Mouse (Mus musculus): ENCODE results near the gene Rab3c. TPM values are rescaled to one million over a fixed set of nuclear protein-coding genes. Genes with fewer than 3 reads are reported as not detected.

Gene Rab3c
- polyA plus RNA-seq, 1 experiment from 2014 or later = 211 TPM

DNA sequence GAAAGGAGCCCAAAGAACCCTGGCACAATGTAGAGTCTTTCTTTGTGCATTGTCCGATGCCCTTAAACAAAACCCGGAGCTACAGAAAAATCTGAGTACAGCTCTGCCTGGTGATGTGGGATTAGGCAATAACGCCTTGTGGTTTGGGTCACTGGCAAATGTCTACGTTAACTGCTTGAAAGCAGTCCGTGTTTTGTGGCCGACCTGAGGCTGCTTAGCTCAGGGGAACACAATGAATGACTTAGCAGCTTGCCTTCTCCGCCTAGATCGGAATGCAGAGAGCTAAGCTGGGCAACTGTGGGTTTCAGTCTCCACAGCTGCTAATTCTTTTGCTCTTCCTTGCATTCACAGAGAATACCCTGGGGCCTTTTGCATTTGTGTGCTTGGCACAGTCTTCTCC is 226.3 kb downstream of the Rab3c start:
- no peak overlapping the region for H3K4me3 ChIP-seq (ENCODE audit: low read depth, low read length)
- no peaks in the 10 kb centered on the region for H3K4me1 ChIP-seq (ENCODE audit: control insufficient read depth, insufficient read depth, low read length)
- H3K27me3 ChIP-seq (ENCODE audit: control insufficient read depth, insufficient read depth, low read length) = no peaks in the 10 kb centered on the region
- no peak for ATAC-seq (ENCODE audit: low read depth)
- H3K9me3 ChIP-seq (ENCODE audit: control insufficient read depth, low read length) = no peaks in the 10 kb centered on the region
- H3K9ac ChIP-seq (replicated peaks; ENCODE audit: low read depth, low read length) = no peak overlapping the region
- H3K27ac ChIP-seq (ENCODE audit: low read depth, low read length) = no peak overlapping the region
- no peaks in the 10 kb centered on the region for H3K36me3 ChIP-seq (ENCODE audit: control insufficient read depth, insufficient read depth, low read length)
- WGBS = 74% methylated on average over 8 of the region's 8 CpGs
- H3K4me2 ChIP-seq (ENCODE audit: low read depth, low read length) = no peak overlapping the region

- Histone ChIP-seq H3K9ac (replicated peaks; ENCODE audit: low read depth, low read length) (no peak overlapping the region), H3K4me2 (ENCODE audit: low read depth, low read length) (no peak overlapping the region), H3K27ac (ENCODE audit: low read depth, low read length) (no peak overlapping the region), H3K27me3 (ENCODE audit: control insufficient read depth, insufficient read depth, low read length) (no peaks in the 10 kb centered on the region), H3K4me3 (ENCODE audit: low read depth, low read length) (no peak overlapping the region), H3K9me3 (ENCODE audit: control insufficient read depth, low read length) (no peaks in the 10 kb centered on the region), H3K4me1 (ENCODE audit: control insufficient read depth, insufficient read depth, low read length) (no peaks in the 10 kb centered on the region), H3K36me3 (ENCODE audit: control insufficient read depth, insufficient read depth, low read length) (no peaks in the 10 kb centered on the region)
- WGBS = 69% methylated on average over 5 of the region's 5 CpGs
- no peak for ATAC-seq (ENCODE audit: low read depth)
Observed at GRCm38 (mm10) chr13:110048767-110049434, 231.9 kb downstream of the Rab3c start.

DNA sequence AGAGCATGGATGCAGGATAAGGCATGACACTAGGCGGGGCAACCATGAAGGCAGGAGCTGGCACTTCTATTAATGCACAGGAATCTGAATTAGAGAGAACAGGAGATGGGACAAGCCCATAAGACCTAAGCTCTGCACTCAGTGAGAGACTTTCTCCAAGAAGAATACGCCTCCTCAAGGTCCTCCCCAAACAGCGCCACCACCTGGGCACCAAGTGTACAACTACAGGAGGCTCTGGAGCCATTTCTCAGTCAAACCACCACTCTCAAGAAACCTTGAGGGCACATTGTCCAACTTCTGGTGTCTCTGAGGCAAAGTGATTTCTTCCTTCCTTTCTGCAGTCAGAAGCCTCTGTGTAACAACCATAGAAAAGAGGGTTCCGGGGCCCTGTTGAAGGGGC is 236.4 kb downstream of the Rab3c start:
- no peak for ATAC-seq (ENCODE audit: low read depth)
- 81% methylated on average over 4 of the region's 4 CpGs for WGBS
- Histone ChIP-seq H3K27ac (ENCODE audit: low read depth, low read length) (no peak overlapping the region), H3K9ac (replicated peaks; ENCODE audit: low read depth, low read length) (no peak overlapping the region), H3K4me3 (ENCODE audit: low read depth, low read length) (no peak overlapping the region), H3K36me3 (ENCODE audit: control insufficient read depth, insufficient read depth, low read length) (no peaks in the 10 kb centered on the region), H3K27me3 (ENCODE audit: control insufficient read depth, insufficient read depth, low read length) (no peaks in the 10 kb centered on the region), H3K9me3 (ENCODE audit: control insufficient read depth, low read length) (no peaks in the 10 kb centered on the region), H3K4me2 (ENCODE audit: low read depth, low read length) (no peak overlapping the region), H3K4me1 (ENCODE audit: control insufficient read depth, insufficient read depth, low read length) (no peaks in the 10 kb centered on the region)

GRCm38 (mm10) chr13:110039779-110040498 is 240.9 kb downstream of the Rab3c start:
- WGBS = 80% methylated on average over 3 of the region's 3 CpGs
- H3K27ac ChIP-seq (ENCODE audit: low read depth, low read length) = no peak overlapping the region
- H3K9me3 ChIP-seq (ENCODE audit: control insufficient read depth, low read length) = no peaks in the 10 kb centered on the region
- no peak; the same call in 1 of the 2 replicates for ATAC-seq (ENCODE audit: low read depth)
- no peaks in the 10 kb centered on the region for H3K4me1 ChIP-seq (ENCODE audit: control insufficient read depth, insufficient read depth, low read length)
- H3K27me3 ChIP-seq (ENCODE audit: control insufficient read depth, insufficient read depth, low read length) = no peaks in the 10 kb centered on the region
- no peaks in the 10 kb centered on the region for H3K36me3 ChIP-seq (ENCODE audit: control insufficient read depth, insufficient read depth, low read length)
- no peak overlapping the region for H3K9ac ChIP-seq (replicated peaks; ENCODE audit: low read depth, low read length)
- no peak overlapping the region for H3K4me2 ChIP-seq (ENCODE audit: low read depth, low read length)
- H3K4me3 ChIP-seq (ENCODE audit: low read depth, low read length) = no peak overlapping the region

GRCm38 (mm10) chr13:110039170-110039569 is 241.6 kb downstream of the Rab3c start:
- ATAC-seq (ENCODE audit: low read depth) = no peak
- Histone ChIP-seq H3K27ac (ENCODE audit: low read depth, low read length) (no peak overlapping the region), H3K9ac (replicated peaks; ENCODE audit: low read depth, low read length) (no peak overlapping the region), H3K36me3 (ENCODE audit: control insufficient read depth, insufficient read depth, low read length) (no peaks in the 10 kb centered on the region), H3K4me2 (ENCODE audit: low read depth, low read length) (no peak overlapping the region), H3K9me3 (ENCODE audit: control insufficient read depth, low read length) (no peaks in the 10 kb centered on the region), H3K27me3 (ENCODE audit: control insufficient read depth, insufficient read depth, low read length) (no peaks in the 10 kb centered on the region), H3K4me1 (ENCODE audit: control insufficient read depth, insufficient read depth, low read length) (no peaks in the 10 kb centered on the region), H3K4me3 (ENCODE audit: low read depth, low read length) (no peak overlapping the region)
- WGBS = 86% methylated on average over 9 of the region's 9 CpGs

DNA sequence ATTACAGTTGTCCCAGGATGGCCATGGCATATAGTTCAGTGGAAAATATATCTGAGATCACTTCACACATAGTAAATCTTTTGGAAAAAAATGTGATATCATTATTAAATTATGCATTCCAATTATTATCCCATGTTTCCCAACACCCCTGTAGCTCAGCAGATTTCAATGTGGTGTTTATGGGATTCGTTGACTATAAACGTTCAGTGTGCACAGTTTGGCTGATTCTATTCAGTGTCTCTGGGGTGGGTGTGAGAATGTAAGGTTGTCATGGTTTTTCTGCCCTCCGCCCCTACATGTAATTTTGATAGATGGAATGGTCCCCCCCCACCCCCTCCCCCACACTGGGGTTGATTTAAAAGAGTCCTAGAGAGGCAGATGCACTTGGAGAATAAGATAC is 242.3 kb downstream of the Rab3c start:
- Histone ChIP-seq H3K27ac (ENCODE audit: low read depth, low read length) (no peak overlapping the region), H3K9me3 (ENCODE audit: control insufficient read depth, low read length) (no peaks in the 10 kb centered on the region), H3K36me3 (ENCODE audit: control insufficient read depth, insufficient read depth, low read length) (no peaks in the 10 kb centered on the region), H3K9ac (replicated peaks; ENCODE audit: low read depth, low read length) (no peak overlapping the region), H3K4me1 (ENCODE audit: control insufficient read depth, insufficient read depth, low read length) (no peaks in the 10 kb centered on the region), H3K4me2 (ENCODE audit: low read depth, low read length) (no peak overlapping the region), H3K4me3 (ENCODE audit: low read depth, low read length) (no peak overlapping the region), H3K27me3 (ENCODE audit: control insufficient read depth, insufficient read depth, low read length) (no peaks in the 10 kb centered on the region)
- 89% methylated on average over 3 of the region's 3 CpGs for WGBS
- no peak for ATAC-seq (ENCODE audit: low read depth)

DNA sequence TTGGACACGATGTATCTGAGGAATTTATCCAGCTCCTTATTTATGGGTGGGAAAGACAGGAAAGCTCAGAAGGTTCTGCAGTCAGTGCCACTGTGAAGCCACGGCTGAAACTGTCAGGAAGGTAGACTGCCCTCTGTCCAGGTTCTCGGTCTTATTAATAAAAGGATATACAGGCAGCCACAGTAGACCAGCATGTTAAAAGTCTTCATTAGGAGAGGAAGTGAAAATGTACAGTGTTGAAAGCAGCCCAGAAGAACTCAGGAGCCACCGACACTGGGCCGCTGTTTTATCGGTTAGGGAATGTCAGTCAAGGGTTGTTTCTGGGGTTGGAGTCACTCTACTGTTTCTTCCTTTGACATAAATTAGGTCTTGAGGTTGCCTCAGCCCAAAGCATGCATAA is 245.9 kb downstream of the Rab3c start:
- H3K4me1 ChIP-seq (ENCODE audit: control insufficient read depth, insufficient read depth, low read length) = no peaks in the 10 kb centered on the region
- H3K9me3 ChIP-seq (ENCODE audit: control insufficient read depth, low read length) = no peaks in the 10 kb centered on the region
- ATAC-seq (ENCODE audit: low read depth) = no peak
- no peak overlapping the region for H3K9ac ChIP-seq (replicated peaks; ENCODE audit: low read depth, low read length)
- WGBS = 84% methylated on average over 6 of the region's 6 CpGs
- H3K27me3 ChIP-seq (ENCODE audit: control insufficient read depth, insufficient read depth, low read length) = no peaks in the 10 kb centered on the region
- H3K27ac ChIP-seq (ENCODE audit: low read depth, low read length) = no peak overlapping the region
- no peaks in the 10 kb centered on the region for H3K36me3 ChIP-seq (ENCODE audit: control insufficient read depth, insufficient read depth, low read length)
- H3K4me2 ChIP-seq (ENCODE audit: low read depth, low read length) = no peak overlapping the region
- no peak overlapping the region for H3K4me3 ChIP-seq (ENCODE audit: low read depth, low read length)

GRCm38 (mm10) chr13:110034041-110034440 is 246.8 kb downstream of the Rab3c start:
- ATAC-seq (ENCODE audit: low read depth) = no peak
- Histone ChIP-seq H3K9ac (replicated peaks; ENCODE audit: low read depth, low read length) (no peak overlapping the region), H3K27me3 (ENCODE audit: control insufficient read depth, insufficient read depth, low read length) (no peaks in the 10 kb centered on the region), H3K4me3 (ENCODE audit: low read depth, low read length) (no peak overlapping the region), H3K4me1 (ENCODE audit: control insufficient read depth, insufficient read depth, low read length) (no peaks in the 10 kb centered on the region), H3K9me3 (ENCODE audit: control insufficient read depth, low read length) (no peaks in the 10 kb centered on the region), H3K36me3 (ENCODE audit: control insufficient read depth, insufficient read depth, low read length) (no peaks in the 10 kb centered on the region), H3K4me2 (ENCODE audit: low read depth, low read length) (no peak overlapping the region), H3K27ac (ENCODE audit: low read depth, low read length) (no peak overlapping the region)
- WGBS = 73% methylated on average over 7 of the region's 7 CpGs

GRCm38 (mm10) chr13:110031886-110032285 is 248.9 kb downstream of the Rab3c start:
- peak; percentile 17; the same call in 1 of the 2 replicates for ATAC-seq (ENCODE audit: low read depth)
- Histone ChIP-seq H3K4me2 (ENCODE audit: low read depth, low read length) (no peak overlapping the region), H3K4me1 (ENCODE audit: control insufficient read depth, insufficient read depth, low read length) (no peaks in the 10 kb centered on the region), H3K9ac (replicated peaks; ENCODE audit: low read depth, low read length) (no peak overlapping the region), H3K27ac (ENCODE audit: low read depth, low read length) (no peak overlapping the region), H3K36me3 (ENCODE audit: control insufficient read depth, insufficient read depth, low read length) (no peaks in the 10 kb centered on the region), H3K9me3 (ENCODE audit: control insufficient read depth, low read length) (no peaks in the 10 kb centered on the region), H3K4me3 (ENCODE audit: low read depth, low read length) (no peak overlapping the region), H3K27me3 (ENCODE audit: control insufficient read depth, insufficient read depth, low read length) (no peaks in the 10 kb centered on the region)
- WGBS = 5% methylated on average over 6 of the region's 6 CpGs
